Mouse (Mus musculus): Measurements from ENCODE around the gene Fdxr. TPM values are rescaled to one million over a fixed set of nuclear protein-coding genes. Genes with fewer than 3 reads are reported as not detected.
A peak's percentile ranks its signal among the peaks of the same experiment; 100 is the strongest.

Fdxr gene
- 6.9 and 7.9 TPM in 2 replicates for polyA plus RNA-seq (2015; fragmentation: Nextera tagmentation; extraction: Ambion mirVana)

DNA sequence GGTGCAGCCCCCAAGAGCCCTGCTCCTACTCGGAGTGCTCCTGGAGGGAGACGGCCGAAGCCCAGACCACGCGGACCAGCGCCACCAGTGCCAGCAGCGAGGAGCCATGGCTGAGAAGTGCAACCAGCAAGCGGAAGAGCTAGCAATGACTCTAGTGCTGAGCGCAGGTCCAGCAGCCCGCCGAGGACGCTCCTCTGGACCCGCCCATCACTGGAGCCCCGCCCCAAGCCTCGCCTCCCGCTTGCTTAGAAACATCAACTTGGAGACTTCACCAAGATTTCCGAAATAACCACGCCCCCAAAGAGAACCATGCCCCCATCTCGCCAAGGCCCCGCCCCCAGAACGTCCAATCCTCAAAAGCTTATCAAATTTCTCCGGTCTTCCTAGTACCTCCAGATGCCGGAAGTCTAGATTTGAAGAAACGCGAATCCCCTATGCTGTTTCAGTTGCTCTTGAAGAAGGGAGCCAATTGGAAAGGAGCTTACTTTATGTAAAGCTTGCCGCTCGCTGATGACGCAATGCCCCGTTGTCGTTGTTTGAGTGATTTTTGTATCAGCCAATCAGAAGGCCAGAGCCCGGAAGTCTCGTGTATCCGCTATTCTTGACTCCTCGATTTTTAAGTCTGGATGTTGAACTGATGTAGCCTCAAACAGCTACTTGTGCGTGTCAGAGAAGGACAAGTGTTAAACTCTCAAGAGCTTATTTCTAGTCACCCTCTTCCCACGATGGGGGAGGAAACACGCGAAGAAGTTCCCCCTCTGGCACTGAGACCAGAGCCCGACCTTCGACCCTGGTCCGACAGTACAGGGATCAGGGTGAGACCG, at the start of gene Fdxr:
Gene Fdxr, minus strand, starts transcription at position 271 of the 824 bp plus-strand sequence.
- Histone ChIP-seq H3K9me3 (ENCODE audit: low read length) (no peaks in the 10 kb centered on the region), H3K4me1 (ENCODE audit: insufficient read depth, low read depth, low read length) (peaks cover 10% of the 10 kb centered on the region; the same call in 1 of the 2 replicates), H3K4me3 (ENCODE audit: low read depth, low read length) (peak within 1 kb of the TSS; percentile 55), H3K27ac (ENCODE audit: low read length) (peak within 1 kb of the TSS; percentile 85), H3K36me3 (ENCODE audit: insufficient read depth, low read length) (no peaks in the 10 kb centered on the region), H3K9ac (replicated peaks; ENCODE audit: low read depth) (peak within 1 kb of the TSS; percentile 43), H3K4me2 (replicated peaks; ENCODE audit: low read depth, low read length) (peak within 1 kb of the TSS; percentile 87), H3K27me3 (replicated peaks; ENCODE audit: insufficient read depth, low read length) (no peaks in the 10 kb centered on the region)
- peak; percentile 100 for DNase-seq (ENCODE audit: low spot score)
- peak; percentile 97 for ATAC-seq
- WGBS = 0% methylated on average over 42 of the region's 42 CpGs
- TF ChIP-seq CTCF (IDR thresholded peaks at IDR 0.05) = peak; percentile 36; the same call in 1 of the 2 replicates
- peak; percentile 92 for TF ChIP-seq EP300 (IDR thresholded peaks at IDR 0.05)

- H3K9me3 ChIP-seq (ENCODE audit: low read length) = no peaks in the 10 kb centered on the region
- no peaks in the 10 kb centered on the region for H3K36me3 ChIP-seq (ENCODE audit: insufficient read depth, low read length)
- DNase-seq (ENCODE audit: low spot score) (no peak), ATAC-seq (no peak)
- H3K27me3 ChIP-seq (replicated peaks; ENCODE audit: insufficient read depth, low read length) = peaks cover 54% of the 10 kb centered on the region
- no peaks in the 10 kb centered on the region for H3K4me1 ChIP-seq (ENCODE audit: insufficient read depth, low read depth, low read length)
- H3K4me3 ChIP-seq (ENCODE audit: low read depth, low read length) = no peak overlapping the region
- no peak overlapping the region for H3K4me2 ChIP-seq (replicated peaks; ENCODE audit: low read depth, low read length)
- no peak overlapping the region for H3K9ac ChIP-seq (replicated peaks; ENCODE audit: low read depth)
- no peak overlapping the region for H3K27ac ChIP-seq (ENCODE audit: low read length)
- WGBS = 15% methylated on average over 30 of the region's 32 CpGs
- no peak for TF ChIP-seq CTCF (IDR thresholded peaks at IDR 0.05)
- no peak for TF ChIP-seq EP300 (IDR thresholded peaks at IDR 0.05)
These were observed 46.5 kb upstream of the Fdxr start for GRCm38 (mm10) chr11:115323354-115323753.

DNA sequence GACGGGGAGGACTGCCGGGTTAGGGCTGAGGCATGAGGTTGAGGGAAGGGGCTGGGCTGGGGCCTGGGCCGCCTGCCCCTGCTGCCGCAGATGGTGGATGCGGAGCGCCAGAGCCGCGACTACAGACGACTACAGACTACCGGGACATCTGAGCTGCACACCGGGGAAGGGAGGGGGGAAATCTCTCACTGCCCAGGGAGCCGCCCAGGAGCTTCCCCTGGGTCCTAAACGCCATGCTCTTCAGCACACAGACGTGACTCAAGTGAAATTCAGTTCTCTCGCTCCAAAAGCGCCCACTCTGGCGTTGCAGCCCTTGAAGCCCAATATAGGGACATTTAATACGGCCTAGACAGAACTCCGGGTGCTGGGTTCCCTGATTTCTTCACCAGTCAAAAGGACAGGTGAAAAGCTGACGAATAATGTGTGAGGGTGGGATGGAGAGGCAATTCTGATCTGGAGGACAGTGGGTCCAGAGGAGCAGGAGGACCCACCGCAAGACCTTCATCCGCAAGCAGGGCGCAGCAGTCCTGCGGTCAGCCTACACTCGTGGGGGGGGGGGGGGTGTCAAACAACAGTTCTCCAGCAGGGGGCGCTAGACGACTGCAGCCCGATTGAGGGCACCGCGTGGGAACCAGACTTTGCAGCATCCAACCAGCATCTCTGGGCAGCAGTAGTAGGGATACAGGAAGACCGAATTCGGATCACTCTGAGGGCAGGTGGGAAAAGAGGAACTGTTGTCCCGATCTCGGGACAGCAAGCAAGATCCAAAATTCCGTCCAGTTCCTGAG, 45.2 kb upstream of the Fdxr start, which contains the start of gene Ush1g:
Gene Ush1g, minus strand, starts transcription at position 136 of the 788 bp plus-strand sequence.
- ATAC-seq = peak; percentile 71
- TF ChIP-seq EP300 (IDR thresholded peaks at IDR 0.05) (no peak), CTCF (IDR thresholded peaks at IDR 0.05) (peak; percentile 98)
- no peaks in the 10 kb centered on the region for H3K9me3 ChIP-seq (ENCODE audit: low read length)

GRCm38 (mm10) chr11:115319704-115320383, 43.0 kb upstream of the Fdxr start:
- no peak for TF ChIP-seq CTCF (IDR thresholded peaks at IDR 0.05)
- no peak for TF ChIP-seq EP300 (IDR thresholded peaks at IDR 0.05)
- Histone ChIP-seq H3K27ac (ENCODE audit: low read length) (no peak overlapping the region), H3K36me3 (ENCODE audit: insufficient read depth, low read length) (no peaks in the 10 kb centered on the region), H3K27me3 (replicated peaks; ENCODE audit: insufficient read depth, low read length) (peaks cover 73% of the 10 kb centered on the region), H3K9ac (replicated peaks; ENCODE audit: low read depth) (no peak overlapping the region), H3K9me3 (ENCODE audit: low read length) (no peaks in the 10 kb centered on the region), H3K4me3 (ENCODE audit: low read depth, low read length) (no peak overlapping the region), H3K4me1 (ENCODE audit: insufficient read depth, low read depth, low read length) (no peaks in the 10 kb centered on the region), H3K4me2 (replicated peaks; ENCODE audit: low read depth, low read length) (no peak overlapping the region)
- WGBS = 10% methylated on average over 14 of the region's 18 CpGs
- ATAC-seq (no peak), DNase-seq (ENCODE audit: low spot score) (no peak)

More for the DNA sequence above, 45.2 kb upstream of the Fdxr start, which contains the start of gene Ush1g:
- peak; percentile 67 for DNase-seq (ENCODE audit: low spot score)
- Histone ChIP-seq H3K4me2 (replicated peaks; ENCODE audit: low read depth, low read length) (no peak within 1 kb of the TSS), H3K4me1 (ENCODE audit: insufficient read depth, low read depth, low read length) (no peaks in the 10 kb centered on the region), H3K27ac (ENCODE audit: low read length) (no peak within 1 kb of the TSS), H3K4me3 (ENCODE audit: low read depth, low read length) (no peak within 1 kb of the TSS), H3K36me3 (ENCODE audit: insufficient read depth, low read length) (no peaks in the 10 kb centered on the region), H3K27me3 (replicated peaks; ENCODE audit: insufficient read depth, low read length) (peaks cover 62% of the 10 kb centered on the region), H3K9ac (replicated peaks; ENCODE audit: low read depth) (no peak within 1 kb of the TSS)
- WGBS = 5% methylated on average over 29 of the region's 35 CpGs

- no peak overlapping the region for H3K4me2 ChIP-seq (replicated peaks; ENCODE audit: low read depth, low read length)
- DNase-seq (ENCODE audit: low spot score) = no peak
- no peak overlapping the region for H3K27ac ChIP-seq (ENCODE audit: low read length)
- H3K9me3 ChIP-seq (ENCODE audit: low read length) = no peaks in the 10 kb centered on the region
- H3K4me3 ChIP-seq (ENCODE audit: low read depth, low read length) = no peak overlapping the region
- no peaks in the 10 kb centered on the region for H3K36me3 ChIP-seq (ENCODE audit: insufficient read depth, low read length)
- H3K27me3 ChIP-seq (replicated peaks; ENCODE audit: insufficient read depth, low read length) = peaks cover 61% of the 10 kb centered on the region
- ATAC-seq = no peak
- no peaks in the 10 kb centered on the region for H3K4me1 ChIP-seq (ENCODE audit: insufficient read depth, low read depth, low read length)
- TF ChIP-seq EP300 (IDR thresholded peaks at IDR 0.05) (no peak), CTCF (IDR thresholded peaks at IDR 0.05) (no peak)
- WGBS = 6% methylated on average over 62 of the region's 63 CpGs
- H3K9ac ChIP-seq (replicated peaks; ENCODE audit: low read depth) = no peak overlapping the region
These were observed 41.6 kb upstream of the Fdxr start for GRCm38 (mm10) chr11:115318245-115319027.
